Mouse (Mus musculus) liver, embryonic 11.5 days (tissue): ENCODE measurements around the gene Plcg2. TPM values are rescaled to one million over a fixed set of nuclear protein-coding genes. Genes with fewer than 3 reads are reported as not detected.

Source experiments
- ATAC-seq: fragments of 200-750 bp; cut with Nextera tagmentation; replicated peaks from 2 replicates; pipeline ENCODE4 v1.8.0; 2017; ENCODE audit warnings: moderate number of reproducible peaks, mild to moderate bottlenecking, moderate TSS enrichment, moderate library complexity; ENCODE audit not compliant: low FRiP score
- DNase-seq: peaks from one replicate; pipeline ENCODE4 v3.0.0-alpha.2; 2017; ENCODE audit warnings: low spot score
- H3K27ac ChIP-seq: fragments of 300-500 bp; sonication (generic); 2 replicates; pipeline ENCODE4 v1.5.1; 2014; ENCODE audit warnings: mild to moderate bottlenecking, low read depth, low read length, control low read depth
- H3K27me3 ChIP-seq: fragments of 300-500 bp; sonication (generic); replicated peaks from 2 replicates; pipeline ENCODE4 v1.6.1; 2014; ENCODE audit warnings: low read length, mixed read lengths; ENCODE audit not compliant: control insufficient read depth, insufficient read depth
- H3K36me3 ChIP-seq: fragments of 300-500 bp; sonication (generic); 2 replicates; pipeline ENCODE4 v1.6.1; 2014; ENCODE audit warnings: mild to moderate bottlenecking, low read length, moderate library complexity, mixed read lengths; ENCODE audit not compliant: control insufficient read depth, insufficient read depth
- H3K4me1 ChIP-seq: fragments of 300-500 bp; sonication (generic); replicated peaks from 2 replicates; pipeline ENCODE4 v1.6.1; 2014; ENCODE audit warnings: low read length, mixed read lengths; ENCODE audit not compliant: control insufficient read depth, insufficient read depth
- H3K4me2 ChIP-seq: fragments of 300-500 bp; sonication (generic); 2 replicates; pipeline ENCODE4 v1.6.1; 2014; ENCODE audit warnings: mild to moderate bottlenecking, control low read depth, moderate library complexity
- H3K4me3 ChIP-seq: fragments of 300-500 bp; sonication (generic); 2 replicates; pipeline ENCODE4 v1.5.1; 2014; ENCODE audit warnings: low read depth, low read length, control low read depth
- H3K9ac ChIP-seq: fragments of 300-500 bp; sonication (generic); 2 replicates; pipeline ENCODE4 v1.6.1; 2014; ENCODE audit warnings: low read depth, low read length, control low read depth
- H3K9me3 ChIP-seq: fragments of 300-500 bp; sonication (generic); 2 replicates; pipeline ENCODE4 v1.6.1; 2016; ENCODE audit warnings: low read length, inconsistent platforms, mixed read lengths; ENCODE audit not compliant: control insufficient read depth
- WGBS: fragments of 180-500 bp; shearing (Covaris S2); extraction: QIAGEN DNeasy Blood & Tissue Kit; methylation state at CpG from one replicate; pipeline ENCODE4 v1.1.7; 2014; 5-methylcytosine and 5-hydroxymethylcytosine counted together
- polyA plus RNA-seq: library from polyadenylated mRNA; unstranded; fragments of >200 nt; fragmentation: Nextera tagmentation; extraction: Ambion mirVana; gene quantifications from 2 replicates; pipeline ENCODE4 v1.2.1, GENCODE M21; 2014

The Plcg2 gene
- polyA plus RNA-seq, 1 experiment from 2014 or later = 14.8 TPM

DNA sequence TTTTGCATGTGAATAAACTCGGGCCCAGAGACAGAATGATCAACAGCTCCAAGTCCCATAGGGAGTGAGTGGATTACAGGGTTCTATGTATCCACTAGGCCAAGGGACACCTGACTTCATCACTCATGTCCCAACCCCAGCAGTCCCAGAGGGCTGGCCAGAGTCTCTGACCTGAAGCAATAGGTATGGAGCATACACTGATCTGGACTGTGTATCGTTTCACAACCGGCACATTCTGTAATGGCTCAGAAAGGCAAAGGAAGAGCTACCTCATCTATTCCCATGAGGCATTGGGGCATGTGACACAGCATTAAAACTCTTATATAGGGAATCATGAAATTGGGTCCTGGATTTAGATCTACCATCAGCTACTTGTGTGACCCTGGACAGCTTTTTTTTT is 174.5 kb downstream of the Plcg2 start:
- H3K4me1 ChIP-seq = no peaks in the 10 kb centered on the region
- 85% methylated on average over 3 of the region's 3 CpGs for WGBS
- no peak for ATAC-seq

DNA sequence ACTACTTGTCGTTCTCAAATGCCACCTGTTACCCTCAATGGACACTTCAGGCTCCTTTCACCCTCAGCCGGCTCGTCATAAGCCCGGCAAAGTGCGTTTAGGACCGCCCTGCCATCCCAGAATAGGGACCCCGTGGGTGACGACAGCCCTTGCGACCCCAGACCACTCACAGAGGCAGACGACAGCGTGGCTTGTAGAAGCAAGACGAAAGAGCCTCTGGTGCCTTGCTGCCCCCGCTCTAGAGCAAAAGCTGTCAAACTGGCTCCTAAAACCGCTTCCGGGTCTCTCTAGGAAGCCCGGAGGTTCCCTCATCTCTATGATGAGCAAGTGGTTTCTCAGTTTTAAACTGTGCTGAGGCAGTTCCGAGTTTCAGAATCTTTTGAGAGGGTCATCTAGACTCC is 175.3 kb downstream of the Plcg2 start, which contains the start of gene Sdr42e1:
Gene Sdr42e1, minus strand, starts transcription at position 260 of the 401 bp plus-strand sequence.
- DNase-seq = peak; percentile 44
- Histone ChIP-seq H3K9me3 (no peaks in the 10 kb centered on the region), H3K36me3 (no peaks in the 10 kb centered on the region), H3K27me3 (no peaks in the 10 kb centered on the region), H3K27ac (no peak within 1 kb of the TSS), H3K4me1 (no peaks in the 10 kb centered on the region), H3K9ac (peak within 1 kb of the TSS; percentile 64), H3K4me3 (peak within 1 kb of the TSS; percentile 60), H3K4me2 (peak within 1 kb of the TSS; percentile 84)
- peak; percentile 55 for ATAC-seq
- WGBS = 10% methylated on average over 17 of the region's 17 CpGs

More for the DNA sequence above, 174.5 kb downstream of the Plcg2 start:
- no peak overlapping the region for H3K9ac ChIP-seq
- DNase-seq = no peak
- no peaks in the 10 kb centered on the region for H3K36me3 ChIP-seq
- no peak overlapping the region for H3K4me3 ChIP-seq
- no peak overlapping the region for H3K4me2 ChIP-seq
- no peaks in the 10 kb centered on the region for H3K27me3 ChIP-seq
- H3K9me3 ChIP-seq = no peaks in the 10 kb centered on the region
- no peak overlapping the region for H3K27ac ChIP-seq

DNA sequence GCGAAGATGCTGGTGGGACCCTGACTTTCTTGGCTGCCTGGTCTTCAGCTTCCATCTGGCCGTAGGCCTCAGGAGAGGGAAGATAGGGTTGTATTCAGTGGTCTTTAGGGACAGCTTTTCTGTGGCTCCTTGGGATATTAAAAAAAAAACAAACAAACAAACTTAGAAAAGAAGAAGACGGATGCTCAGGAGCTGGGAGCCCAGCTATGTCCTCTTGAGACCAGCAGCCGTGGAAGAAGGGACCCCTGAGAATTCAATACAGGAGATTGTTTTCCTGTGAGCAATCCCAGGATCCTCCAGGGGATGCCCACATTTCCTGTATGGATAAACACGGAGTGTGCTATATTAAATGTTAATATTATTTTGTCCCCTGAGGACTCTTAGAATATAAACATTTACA is 177.1 kb downstream of the Plcg2 start:
- no peak overlapping the region for H3K4me2 ChIP-seq
- no peaks in the 10 kb centered on the region for H3K4me1 ChIP-seq
- no peaks in the 10 kb centered on the region for H3K36me3 ChIP-seq
- no peaks in the 10 kb centered on the region for H3K27me3 ChIP-seq
- H3K9ac ChIP-seq = no peak overlapping the region
- H3K9me3 ChIP-seq = no peaks in the 10 kb centered on the region
- ATAC-seq = no peak
- WGBS = 77% methylated on average over 5 of the region's 5 CpGs
- no peak overlapping the region for H3K27ac ChIP-seq
- DNase-seq = no peak
- no peak overlapping the region for H3K4me3 ChIP-seq

DNA sequence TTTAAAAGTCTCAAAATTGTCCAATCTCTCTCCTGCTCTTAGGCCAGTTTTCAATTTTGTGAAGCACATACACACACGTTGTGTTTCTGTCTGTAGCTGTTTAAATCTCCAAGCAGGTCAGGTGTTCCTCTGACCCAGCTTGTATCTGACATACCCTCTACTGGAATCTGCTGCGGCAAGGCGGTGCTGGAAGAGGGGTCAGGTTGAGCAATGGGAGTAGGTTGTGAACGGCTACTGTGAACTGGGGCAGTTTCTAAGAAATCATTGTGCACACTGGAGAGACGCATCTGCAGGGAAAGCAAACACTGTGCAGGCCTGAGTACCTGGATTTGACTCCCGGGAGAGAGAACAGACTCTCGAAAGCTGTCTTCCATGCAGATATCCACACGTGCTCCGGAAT is 178.4 kb downstream of the Plcg2 start:
- no peak for DNase-seq
- ATAC-seq = 0 out of 2 replicates have a peak, but pooled peaks have one; percentile 16
- Histone ChIP-seq H3K36me3 (no peaks in the 10 kb centered on the region), H3K27me3 (no peaks in the 10 kb centered on the region), H3K4me2 (no peak overlapping the region), H3K9me3 (no peaks in the 10 kb centered on the region), H3K27ac (peak overlapping the region; percentile 56), H3K4me3 (no peak overlapping the region), H3K4me1 (no peaks in the 10 kb centered on the region), H3K9ac (no peak overlapping the region)
- WGBS = 62% methylated on average over 9 of the region's 9 CpGs

DNA sequence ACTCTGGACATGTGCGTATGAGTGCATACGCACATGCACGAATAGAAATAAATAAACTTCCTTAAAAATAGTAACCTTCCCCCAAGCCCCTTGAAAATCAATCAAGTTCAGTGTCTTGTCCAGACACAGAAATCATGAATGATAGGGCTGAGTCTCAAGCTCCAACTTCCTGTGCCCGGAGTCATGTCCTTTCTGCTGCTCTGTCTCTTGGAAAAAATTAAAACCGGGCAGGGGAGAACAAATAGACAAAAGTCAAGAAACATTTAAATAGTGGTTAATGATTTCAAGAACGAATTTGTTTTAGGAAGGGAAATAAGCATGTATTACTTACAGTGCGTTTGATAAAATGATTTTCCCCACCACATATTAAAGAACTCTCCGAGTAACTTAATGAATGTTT is 178.9 kb downstream of the Plcg2 start:
- H3K27ac ChIP-seq = no peak overlapping the region
- DNase-seq (no peak), ATAC-seq (no peak)
- H3K36me3 ChIP-seq = no peaks in the 10 kb centered on the region
- H3K27me3 ChIP-seq = no peaks in the 10 kb centered on the region
- no peak overlapping the region for H3K9ac ChIP-seq
- H3K4me2 ChIP-seq = no peak overlapping the region
- no peaks in the 10 kb centered on the region for H3K4me1 ChIP-seq
- H3K9me3 ChIP-seq = no peaks in the 10 kb centered on the region
- no peak overlapping the region for H3K4me3 ChIP-seq
- WGBS = 72% methylated on average over 8 of the region's 8 CpGs

DNA sequence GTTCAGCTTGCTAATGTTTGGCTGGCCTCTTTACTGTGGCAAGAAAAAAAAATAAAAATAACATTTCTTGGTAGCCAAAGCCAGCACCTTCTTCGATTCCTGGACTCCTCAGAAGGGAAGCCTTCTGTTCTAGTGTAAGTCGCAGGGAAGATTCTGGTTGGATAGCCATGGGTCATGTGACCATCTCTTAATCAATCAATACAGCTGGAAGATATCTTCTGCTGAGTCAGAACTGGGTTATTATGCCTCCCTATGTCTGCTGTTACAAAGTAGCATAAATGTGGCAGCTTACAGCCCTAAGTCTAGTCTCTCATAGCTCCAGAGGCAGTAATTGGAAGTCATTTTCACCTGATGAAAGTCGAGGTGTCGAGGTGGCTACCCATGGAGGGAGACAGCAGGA is 180.6 kb downstream of the Plcg2 start:
- H3K27me3 ChIP-seq = no peaks in the 10 kb centered on the region
- DNase-seq = no peak
- ATAC-seq = no peak
- no peak overlapping the region for H3K4me2 ChIP-seq
- H3K9me3 ChIP-seq = no peaks in the 10 kb centered on the region
- no peak overlapping the region for H3K9ac ChIP-seq
- H3K4me1 ChIP-seq = no peaks in the 10 kb centered on the region
- no peak overlapping the region for H3K4me3 ChIP-seq
- H3K27ac ChIP-seq = no peak overlapping the region
- 79% methylated on average over 4 of the region's 4 CpGs for WGBS
- H3K36me3 ChIP-seq = no peaks in the 10 kb centered on the region

DNA sequence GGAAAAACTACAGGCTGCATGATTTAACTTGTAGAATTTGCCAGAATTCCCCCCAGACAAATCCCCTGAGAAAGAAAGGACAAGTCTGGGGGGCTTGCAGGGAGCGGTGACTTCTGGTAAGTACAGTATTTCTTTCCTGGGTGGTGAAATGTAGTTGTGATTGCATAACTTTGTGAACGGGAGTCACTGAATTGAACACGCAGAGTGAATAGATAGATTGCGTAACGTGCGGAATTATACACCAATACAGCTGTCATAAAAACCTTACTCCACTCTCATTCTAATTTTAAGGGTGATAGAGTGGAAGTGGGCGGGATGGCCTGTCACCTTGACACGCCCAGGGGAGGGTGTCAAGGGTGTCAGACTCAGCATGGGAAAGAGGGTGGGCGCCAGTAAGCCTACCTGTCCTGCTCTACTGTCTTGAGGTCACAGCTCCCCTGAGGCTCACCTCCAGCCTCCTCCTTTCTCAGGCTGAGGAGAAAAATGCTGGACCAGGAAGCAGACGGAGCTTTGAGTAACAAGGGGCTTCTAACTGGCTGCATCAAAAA is 185.9 kb downstream of the Plcg2 start:
- DNase-seq = no peak
- Histone ChIP-seq H3K9ac (no peak overlapping the region), H3K36me3 (no peaks in the 10 kb centered on the region), H3K4me3 (no peak overlapping the region), H3K27me3 (no peaks in the 10 kb centered on the region), H3K4me1 (no peaks in the 10 kb centered on the region), H3K4me2 (no peak overlapping the region), H3K27ac (no peak overlapping the region), H3K9me3 (no peaks in the 10 kb centered on the region)
- ATAC-seq = no peak
- 74% methylated on average over 10 of the region's 10 CpGs for WGBS

DNA sequence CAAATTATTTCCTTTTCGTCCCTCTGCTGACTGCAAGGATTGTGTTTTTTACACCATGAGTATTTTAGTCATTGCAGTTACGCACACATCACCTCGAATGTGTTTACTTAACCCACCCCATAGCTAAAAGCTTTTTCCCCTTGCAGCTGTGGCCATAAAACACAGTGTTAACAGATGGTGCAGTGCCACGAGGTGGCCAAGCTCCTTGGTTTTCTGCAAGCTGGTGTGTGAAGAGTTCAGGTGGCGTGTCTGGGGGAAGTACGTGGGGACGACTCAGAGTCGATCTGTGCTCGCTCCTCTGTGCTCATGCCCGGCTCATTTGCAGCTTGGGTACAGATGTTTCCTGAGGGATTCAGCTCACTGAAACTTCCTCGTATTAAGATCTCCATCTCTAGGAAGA is 186.4 kb downstream of the Plcg2 start:
- no peaks in the 10 kb centered on the region for H3K4me1 ChIP-seq
- no peaks in the 10 kb centered on the region for H3K36me3 ChIP-seq
- H3K27me3 ChIP-seq = no peaks in the 10 kb centered on the region
- no peak overlapping the region for H3K9ac ChIP-seq
- H3K4me2 ChIP-seq = no peak overlapping the region
- H3K27ac ChIP-seq = no peak overlapping the region
- H3K9me3 ChIP-seq = no peaks in the 10 kb centered on the region
- H3K4me3 ChIP-seq = no peak overlapping the region
- ATAC-seq (no peak), DNase-seq (no peak)
- 53% methylated on average over 11 of the region's 11 CpGs for WGBS
